Mouse (Mus musculus) CD4-positive helper T cell, adult 2 months (primary cell): ENCODE measurements around the gene Nfkb1.
A peak's percentile ranks its signal among the peaks of the same experiment; 100 is the strongest.

Source experiments
- DNase-seq: peaks from one replicate; pipeline ENCODE4 v3.0.0-alpha.2; 2012; ENCODE audit warnings: low read depth, missing footprints, low spot score

The Nfkb1 gene

DNA sequence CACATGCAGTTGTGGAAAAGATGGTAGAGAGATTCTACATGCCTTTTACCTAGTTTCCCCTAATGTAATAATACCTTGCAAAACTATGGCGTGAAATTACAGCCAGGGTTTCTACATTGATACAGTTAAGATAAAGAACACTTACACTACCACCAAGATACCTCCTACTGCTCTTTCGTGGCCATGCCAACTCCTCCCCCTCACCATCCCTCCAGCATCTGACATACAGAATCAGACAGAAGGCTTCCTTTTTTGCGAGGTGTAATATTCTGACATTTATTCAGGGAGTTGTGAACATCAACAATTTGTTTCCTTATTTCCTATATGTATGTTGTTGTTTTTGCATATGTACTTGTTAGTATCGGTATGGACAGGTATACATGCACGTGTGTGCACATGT lies 11.3 kb upstream of the Nfkb1 start:
- DNase-seq = no peak

DNA sequence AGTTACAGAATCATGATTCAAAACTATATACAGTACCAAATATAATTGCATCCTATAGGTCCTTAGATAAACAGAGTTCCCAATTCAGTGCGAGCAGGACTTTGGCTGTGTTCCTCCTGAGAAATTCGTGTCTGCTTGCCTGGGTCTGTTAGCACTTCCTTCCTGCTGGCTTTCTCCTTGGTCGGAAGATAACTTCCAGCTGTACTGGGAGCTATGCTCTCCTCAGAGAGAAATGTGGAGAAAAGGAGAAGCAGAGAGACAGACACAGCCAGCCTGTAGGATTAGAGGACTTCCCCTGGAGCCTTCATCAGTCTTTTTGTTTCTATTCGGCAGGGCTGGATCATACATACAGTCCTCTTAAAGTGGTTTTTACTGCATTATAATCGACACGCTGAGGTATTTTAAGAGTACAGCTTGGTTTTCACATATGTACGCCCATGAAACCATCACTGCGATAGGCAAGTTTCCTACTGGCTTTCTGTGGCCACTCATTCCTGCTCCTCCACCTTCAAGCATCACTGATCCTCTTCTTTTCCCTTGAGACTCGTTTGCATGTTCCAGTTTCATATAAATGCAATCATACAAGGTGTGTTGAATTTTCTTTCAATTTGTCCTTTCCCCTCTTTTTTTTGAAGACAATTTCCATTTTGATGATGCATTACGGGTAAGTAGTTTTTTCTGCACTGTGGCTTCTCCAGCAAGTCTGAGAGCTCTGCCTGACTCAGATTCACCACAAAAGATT lies 8.3 kb upstream of the Nfkb1 start:
- DNase-seq = no peak

DNA sequence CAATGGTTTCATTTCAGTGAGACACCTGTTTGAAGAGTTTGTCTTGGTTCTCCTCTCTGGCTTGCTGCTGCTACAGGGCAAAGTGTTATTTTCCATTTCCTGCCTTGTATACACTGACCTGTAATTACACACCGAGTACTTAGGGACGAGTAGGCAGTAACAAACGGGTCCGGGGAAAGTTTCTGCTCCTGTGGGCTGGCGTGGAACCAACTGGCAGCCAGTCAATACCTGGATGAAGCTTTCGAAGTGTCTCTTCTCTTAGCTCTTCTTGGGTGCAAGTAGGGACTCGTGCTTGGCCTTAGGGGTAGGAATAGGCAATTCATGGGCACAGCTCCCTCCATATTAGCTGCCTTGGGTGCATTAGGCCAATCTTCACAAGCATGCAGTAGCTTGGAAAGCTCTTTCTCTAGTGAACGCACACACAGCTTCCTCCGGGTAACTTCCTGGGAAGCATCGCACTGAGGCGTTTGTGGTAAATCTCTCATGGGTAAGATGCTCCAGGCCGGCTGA lies 7.2 kb upstream of the Nfkb1 start:
- no peak for DNase-seq

DNA sequence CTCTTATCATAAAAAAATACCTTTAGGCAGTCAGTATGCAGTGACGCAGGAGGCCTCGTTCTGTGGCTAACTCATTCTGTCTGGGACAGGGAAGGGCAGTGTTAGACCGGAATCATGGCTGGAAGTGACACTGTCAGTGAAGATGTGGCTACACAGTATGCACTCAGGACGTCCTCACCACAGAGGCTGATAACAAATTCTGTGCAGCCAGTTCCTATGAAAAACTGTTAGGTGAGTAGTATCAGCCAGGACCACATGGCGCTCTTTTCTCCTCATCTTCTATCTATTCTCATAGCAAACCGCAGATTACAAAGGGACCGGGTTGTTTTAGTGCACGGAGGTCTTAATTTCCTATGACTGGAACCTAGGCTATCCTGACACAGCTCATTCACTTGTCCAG lies 4.9 kb upstream of the Nfkb1 start:
- DNase-seq = no peak

DNA sequence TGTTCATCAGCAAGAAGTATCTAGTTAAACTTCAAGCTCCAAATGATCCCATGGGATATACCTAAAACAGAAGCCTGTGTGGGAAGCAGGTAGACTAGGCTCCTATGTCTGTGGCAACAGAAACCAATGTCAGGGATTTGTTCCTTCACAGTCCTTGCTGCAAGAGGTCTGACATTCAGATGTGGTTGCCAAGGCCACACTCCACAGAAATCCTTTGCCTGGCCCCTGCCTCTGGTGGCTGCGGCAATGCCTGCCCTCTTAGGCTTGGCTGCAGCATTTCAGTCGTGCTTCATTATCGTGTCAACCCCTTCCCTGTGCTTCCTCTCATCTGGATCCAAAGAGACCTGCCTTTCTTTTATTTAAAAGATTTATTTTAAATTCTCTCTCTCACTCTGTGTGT lies 1.7 kb upstream of the Nfkb1 start:
- no peak for DNase-seq

DNA sequence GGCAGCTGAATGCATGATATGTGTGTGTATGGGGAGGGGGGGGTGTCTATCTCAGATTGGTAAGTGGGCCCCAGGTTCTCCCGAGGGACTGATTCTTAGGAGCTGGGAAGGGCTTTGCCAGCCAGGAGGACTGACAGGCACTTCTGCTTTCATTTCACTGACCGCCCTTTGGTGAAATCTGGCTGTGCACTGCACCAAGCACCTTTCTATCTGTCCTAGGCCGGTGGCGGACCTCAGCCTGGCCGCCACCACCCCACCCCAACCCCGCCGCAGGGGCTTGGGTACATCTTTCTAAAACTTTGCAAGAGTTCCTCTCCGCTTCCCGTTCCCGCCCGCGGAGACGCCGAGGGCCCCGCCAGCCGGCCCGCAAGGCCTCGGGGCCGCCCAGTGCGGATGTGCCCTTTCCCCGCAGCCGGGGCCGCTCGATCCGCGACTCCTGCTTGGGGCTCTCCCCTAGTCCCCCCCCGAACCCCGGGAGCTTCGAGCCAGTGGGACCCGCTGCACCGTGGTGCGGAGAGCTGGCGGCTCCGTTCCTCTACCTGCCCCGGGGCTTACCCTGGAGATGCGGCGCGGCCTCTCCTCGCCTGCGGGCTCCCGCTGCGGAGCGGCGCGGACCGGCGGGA lies 668 bp downstream of the Nfkb1 start:
- DNase-seq = peak; percentile 70

DNA sequence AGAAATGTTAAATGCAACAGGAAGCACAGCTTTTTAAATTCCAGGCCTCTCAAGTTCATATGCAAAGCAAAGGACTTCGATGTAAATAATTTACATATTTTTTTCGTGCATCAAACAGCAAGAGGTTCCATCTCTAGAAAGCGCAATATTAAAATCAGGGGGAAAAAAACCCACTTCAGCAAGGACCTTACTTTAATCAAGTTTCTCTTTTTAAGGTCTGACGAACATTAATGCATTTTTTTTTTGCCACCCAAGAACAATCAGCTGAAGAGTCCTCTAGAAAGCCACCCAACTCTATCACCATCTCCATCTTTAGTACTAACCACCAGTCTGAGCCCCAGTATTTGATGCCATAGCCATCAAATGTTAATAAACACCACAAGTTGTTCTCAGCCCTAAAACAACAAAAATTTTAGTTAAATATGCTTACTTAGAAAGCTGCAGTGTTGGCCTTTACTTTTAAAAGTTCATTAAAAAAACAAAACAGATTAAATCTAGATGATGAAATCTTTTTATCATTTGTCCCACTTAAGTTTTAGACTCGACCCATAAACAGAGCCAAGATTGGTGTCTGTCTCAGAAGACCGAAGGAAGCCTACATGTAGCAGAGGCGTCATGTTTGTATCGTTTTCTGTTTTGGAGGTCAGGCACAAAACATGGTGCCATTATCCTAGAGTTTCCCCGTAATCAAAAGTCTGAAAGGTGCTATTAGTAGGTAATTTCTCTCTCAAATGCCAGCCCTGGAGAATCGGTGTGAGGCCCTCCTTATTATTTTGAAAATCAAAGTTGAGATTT lies 1.4 kb downstream of the Nfkb1 start:
- DNase-seq = peak; percentile 50

DNA sequence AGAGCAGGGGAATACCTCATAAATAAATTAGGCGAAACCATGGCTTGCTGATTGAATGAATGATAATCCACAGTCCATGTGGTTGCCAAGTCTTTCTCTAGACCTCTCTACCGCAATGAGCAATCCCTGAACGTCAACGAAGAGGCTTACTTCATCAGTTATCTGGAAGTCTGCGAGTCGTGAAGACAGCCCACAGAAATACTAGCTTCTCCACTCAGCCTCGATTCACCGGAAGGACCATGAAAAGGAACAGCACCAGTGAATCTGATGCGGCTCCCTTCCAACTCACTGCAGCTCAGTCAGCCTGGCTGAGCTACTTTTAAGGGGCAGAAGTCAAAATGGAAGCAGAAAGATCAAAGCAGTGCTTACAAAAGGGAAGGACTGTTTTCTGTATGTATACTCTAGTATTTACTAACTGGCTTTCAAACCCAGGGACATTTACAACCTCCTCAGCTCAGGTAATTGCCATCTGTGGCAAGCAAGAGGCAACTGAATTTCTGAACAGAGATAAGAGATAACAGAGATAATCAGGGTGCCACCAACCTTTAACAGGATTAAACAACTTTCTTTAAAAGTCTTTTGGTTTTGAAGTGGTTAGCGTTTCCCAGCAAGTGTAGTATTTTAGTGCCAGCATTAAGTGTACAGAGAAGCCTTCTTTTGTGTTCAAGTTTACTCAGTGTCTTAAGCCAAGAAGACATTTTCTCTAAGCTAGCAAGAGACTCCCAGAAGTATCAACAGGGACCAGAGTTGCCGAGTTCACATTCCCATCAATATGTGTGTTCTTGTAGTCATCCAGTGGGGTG lies 2.2 kb downstream of the Nfkb1 start:
- DNase-seq = peak; percentile 75

DNA sequence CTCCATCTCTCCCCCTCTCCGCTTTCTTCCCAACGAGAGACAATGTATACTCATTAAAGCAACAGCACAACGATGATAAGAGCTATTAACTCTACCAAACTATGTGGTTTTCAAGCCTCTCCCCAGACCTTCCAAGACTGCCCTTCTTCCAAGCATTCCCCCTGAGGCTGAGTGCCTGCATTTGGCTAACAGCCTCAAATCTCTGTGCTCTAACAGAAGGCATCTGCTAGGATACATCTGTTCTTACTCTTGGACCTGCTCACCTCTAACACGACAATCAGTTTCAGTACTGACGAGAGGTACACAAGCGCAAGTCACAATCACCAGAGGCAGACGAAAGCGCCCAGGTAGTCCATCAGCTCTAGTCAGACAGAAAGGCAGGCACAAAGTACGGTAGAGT lies 3.4 kb downstream of the Nfkb1 start:
- no peak for DNase-seq

DNA sequence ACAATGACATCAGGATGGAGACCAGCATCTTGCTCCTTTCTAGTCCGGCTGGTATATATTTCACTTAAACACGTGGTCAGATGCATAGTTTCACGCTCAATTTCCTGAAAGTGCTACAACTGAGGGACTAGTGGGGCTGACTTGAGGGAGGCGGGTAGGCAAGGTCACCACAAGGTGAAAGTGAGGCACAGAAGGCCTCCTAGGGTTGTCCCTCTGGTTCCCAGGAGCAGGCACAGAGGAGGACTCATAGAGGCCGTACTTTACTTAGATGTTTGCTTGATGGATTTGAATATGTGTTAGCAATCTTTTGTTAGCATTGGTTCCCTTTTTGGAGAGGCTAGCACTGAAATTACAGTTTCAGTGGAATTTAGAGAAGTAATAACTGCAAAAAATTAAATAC lies 4.9 kb downstream of the Nfkb1 start:
- no peak for DNase-seq

DNA sequence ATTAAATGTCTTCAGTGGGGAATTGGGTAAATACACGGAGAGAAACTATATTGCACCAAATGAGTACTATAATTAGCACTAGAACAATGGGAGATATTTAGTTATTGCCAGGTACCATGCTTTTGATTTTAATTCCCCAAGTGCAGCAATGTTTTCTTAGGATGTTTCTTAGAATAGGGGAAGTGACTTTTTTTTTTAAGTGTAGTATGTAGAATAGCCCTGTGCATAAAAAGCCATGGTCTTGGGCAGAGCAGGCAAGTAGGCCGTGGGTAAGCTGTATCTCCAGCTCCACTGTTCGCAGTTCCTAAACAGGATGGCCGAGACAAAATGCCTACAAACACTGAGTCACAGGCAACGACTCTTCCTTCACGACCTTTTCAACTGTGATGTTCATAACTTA lies 8.1 kb downstream of the Nfkb1 start:
- DNase-seq = no peak

DNA sequence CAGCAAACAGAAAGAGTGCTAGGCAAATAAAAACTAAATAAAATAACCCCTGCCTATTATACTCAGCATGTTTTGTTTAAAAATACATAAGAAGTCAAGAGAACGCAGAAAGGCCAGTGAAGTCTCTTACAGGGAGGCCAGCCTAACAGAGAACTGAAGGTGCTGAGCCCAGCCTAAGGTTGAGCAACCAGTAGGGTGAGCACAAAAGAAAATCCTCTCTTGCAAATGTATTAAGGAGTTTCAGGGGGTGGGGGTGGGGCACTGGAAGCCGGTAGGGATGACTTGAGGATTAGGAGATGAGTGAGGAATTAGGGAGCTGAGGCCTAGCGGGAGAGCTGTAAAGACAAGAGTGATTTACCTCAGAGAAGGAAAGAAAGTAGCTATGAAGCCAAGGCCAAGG lies 9.1 kb downstream of the Nfkb1 start:
- no peak for DNase-seq

DNA sequence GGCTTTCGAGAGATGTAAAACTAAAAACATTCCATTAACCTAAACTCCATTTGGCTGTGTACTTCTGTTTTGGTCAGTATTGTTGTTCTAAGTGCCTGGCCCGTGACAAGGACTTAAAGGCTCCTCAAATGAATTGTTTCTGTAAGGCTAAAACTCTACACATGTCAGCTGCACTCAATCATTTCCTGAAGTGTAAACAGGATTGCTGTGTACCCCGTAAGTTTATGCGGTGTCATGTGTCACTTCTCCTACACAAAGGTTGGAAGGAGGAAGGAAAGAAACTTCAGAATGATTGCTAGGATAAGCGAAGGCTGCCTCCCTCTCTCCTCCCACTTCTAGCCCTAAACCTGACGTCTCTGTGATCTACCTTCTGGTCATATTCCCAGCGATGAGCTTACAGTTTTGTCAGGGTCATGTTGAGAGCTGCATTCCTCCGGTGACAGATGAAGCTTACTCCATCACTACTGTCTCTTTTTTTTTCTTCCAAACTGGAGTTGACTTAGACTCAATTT lies 10.0 kb downstream of the Nfkb1 start:
- DNase-seq = no peak

DNA sequence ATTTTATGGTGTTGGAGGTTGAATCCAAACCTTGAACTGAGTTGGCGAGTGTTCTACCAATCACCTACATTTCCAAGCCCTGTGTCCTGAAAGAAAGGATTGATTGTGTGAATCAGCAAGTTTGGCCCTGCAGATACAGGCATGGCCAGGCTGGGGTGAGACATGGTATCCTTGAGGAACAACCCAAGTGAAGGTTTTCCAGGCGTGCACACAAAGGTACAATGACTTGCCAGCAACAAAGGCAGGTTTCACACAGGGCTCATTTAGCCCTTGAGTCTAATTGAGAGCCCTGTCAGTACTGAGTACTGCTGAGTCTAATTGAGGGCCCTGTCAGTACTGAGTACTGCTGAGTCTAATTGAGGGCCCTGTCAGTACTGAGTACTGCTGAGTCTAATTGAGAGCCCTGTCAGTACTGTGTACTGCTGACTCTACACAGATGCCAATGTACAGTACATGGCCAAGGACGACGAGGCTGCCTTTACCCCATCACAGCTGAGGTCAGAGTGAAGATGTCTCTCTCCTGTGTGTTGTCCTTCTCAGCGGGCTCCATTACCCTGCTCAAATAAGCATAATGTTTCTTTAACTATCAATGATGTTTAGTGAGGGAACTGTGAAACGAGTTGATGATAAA lies 11.0 kb downstream of the Nfkb1 start:
- DNase-seq = no peak

DNA sequence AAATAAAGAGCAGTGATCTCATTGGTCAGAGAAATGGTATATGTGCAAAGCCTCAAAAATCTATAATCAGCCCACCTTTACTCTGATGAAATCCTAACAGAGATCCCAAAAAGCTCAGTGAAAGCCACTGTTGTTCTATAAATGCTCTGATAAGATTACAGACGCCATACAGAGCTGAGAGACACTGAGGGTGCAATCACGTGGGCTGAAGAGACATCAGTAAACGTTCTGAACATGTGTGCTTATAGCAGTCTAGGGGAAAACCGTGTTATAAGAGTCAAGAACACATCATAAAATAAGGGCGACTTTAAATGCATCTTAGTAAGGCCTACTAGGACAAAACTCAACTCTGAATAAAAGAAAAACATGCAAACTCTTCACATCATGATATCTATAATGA lies 14.3 kb downstream of the Nfkb1 start:
- no peak for DNase-seq

DNA sequence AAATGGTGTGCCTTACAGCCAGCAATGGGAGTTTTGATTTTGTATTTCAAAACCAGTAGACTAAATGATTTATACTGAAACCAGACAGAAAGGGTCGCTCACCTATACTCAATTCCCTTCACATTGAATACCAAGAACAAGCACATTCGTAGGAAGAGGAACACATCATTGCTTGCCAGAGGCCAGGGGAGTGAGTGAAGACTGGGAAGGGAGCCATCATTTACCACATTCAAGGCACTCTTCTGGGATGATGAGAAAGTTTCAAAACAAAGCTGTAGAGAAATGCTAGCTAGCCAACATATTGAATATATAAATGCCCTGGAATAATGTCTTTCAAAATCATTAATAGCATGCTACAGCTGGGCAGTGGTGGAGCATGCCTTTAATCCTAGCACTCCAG lies 15.0 kb downstream of the Nfkb1 start:
- no peak for DNase-seq

DNA sequence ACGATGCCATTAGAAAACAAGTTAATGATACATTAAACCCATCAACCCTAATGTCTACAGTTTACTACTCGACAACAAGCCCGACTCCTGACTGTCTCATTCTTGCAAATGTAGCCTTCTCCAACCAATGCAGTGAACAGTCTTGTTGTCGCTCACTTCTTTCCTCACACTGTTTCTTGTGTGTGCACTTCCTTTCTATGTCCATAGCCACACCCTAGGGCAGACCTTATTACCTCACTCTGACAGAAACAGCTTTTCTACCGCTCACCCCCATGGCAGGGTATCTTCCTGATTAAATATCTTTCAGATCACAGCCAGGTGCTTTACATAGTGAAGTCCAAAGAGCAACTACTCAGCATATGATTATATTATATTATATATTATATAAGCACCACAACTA lies 15.9 kb downstream of the Nfkb1 start:
- DNase-seq = no peak

DNA sequence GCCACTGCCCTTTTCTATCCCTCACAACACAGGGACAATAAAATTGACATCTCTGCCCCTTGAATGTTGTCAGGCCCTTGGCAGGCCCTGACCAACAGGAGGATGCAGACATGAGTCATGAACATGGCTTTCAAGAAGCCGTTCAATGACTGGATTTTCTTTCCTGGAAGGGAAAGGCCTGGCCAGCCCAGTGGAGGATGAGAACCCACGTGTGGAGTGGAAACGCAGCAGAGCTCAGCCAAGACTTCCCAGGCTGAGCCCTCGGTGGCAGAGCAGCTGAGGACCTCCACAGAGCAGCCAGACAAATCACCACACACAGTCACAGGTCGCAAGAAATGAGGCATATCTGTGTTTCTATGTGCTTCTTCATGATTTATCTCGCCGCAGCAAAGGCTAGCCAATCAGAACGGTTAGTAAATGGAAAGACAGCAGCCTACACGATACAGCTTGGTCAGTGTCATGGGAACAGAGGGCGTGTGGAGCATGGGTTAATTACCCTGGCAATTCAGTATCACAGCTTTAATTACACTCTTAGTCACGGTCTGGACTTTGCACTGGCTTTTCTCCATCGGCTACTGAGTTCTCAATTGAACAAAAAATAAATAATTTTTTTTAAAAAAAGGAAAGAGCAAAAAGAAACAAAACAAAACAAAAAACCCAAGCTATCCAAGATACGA lies 16.5 kb downstream of the Nfkb1 start:
- no peak for DNase-seq

DNA sequence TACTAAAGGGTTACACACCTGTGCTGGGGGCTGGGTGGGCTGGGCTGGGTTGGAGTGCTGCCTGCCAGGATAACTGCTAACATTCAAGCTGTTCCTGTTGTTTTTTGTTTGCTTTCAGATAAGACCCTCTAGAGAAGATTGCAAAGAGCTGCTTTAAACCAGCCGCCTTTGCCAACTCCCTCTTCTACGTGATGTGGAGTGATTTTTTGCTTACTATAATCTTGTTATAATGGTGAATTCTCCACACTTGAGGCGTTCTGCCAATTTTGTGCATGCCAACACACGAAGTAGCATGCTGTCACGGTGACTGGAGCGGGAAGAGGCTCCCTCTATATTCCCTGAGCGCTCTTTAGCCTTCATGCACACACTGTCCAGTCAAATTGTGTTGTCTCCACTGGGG lies 17.7 kb downstream of the Nfkb1 start:
- DNase-seq = no peak

DNA sequence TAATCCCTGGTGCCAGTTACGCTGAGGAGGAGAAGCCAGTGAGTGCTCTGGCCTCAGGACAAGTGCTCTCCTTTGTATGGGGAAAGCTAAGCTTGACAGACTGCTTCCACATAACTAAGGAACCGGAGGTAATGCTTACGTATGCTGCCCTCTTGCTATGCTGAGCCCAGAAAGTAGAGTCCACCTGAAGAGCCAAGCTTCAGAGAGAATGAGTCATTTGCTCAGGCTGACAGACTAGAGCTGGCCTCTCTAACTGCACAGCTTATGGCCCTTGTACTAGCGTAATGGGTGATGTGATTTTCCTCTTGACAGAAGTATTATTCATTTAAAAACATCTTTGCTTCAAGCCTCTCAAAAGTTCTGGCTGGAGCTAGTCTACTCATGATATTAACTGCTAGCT lies 18.3 kb downstream of the Nfkb1 start:
- no peak for DNase-seq

DNA sequence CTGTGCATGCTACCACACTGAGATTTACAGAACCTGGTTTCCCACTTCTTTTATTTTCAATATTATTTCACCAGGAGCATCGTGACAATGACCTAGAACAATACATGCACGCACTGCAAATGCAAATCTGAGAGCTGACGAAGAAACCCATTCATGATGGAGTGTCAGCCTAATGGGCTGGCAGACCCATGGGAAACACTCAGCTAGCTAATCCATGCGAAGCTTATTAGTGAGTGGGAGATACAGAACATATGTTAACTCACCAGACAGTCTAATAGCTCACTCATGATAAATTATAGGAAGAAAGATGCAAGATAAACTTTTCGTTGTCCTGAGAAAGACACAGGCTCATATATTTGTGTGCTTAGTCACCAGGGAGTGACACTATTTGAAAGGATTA lies 19.2 kb downstream of the Nfkb1 start:
- DNase-seq = no peak
